Mouse (Mus musculus) G1E (cell line): Measurements from ENCODE around the gene Rpl9-ps1.

Experiments
- CTCF ChIP-seq: IDR thresholded peaks from 2 replicates; pipeline ENCODE4 v1.5.1; 2012; ENCODE audit warnings: low read depth, low read length, inconsistent platforms, mixed read lengths
- GATA1 ChIP-seq: IDR thresholded peaks from 2 replicates; pipeline ENCODE4 v1.6.1; 2012; ENCODE audit warnings: borderline replicate concordance, low read length, inconsistent platforms, mixed read lengths
- GATA2 ChIP-seq: IDR thresholded peaks from 2 replicates; pipeline ENCODE4 v1.6.1; 2012; ENCODE audit warnings: low read depth, low read length, inconsistent platforms, borderline replicate concordance
- POLR2AphosphoS5 ChIP-seq: IDR thresholded peaks from 2 replicates; pipeline ENCODE4 v1.6.1; 2012; ENCODE audit warnings: low read depth, low read length, inconsistent platforms; ENCODE audit not compliant: insufficient replicate concordance
- TAL1 ChIP-seq: conservative IDR thresholded peaks from 2 replicates; pipeline ENCODE4 v1.6.1; 2012; ENCODE audit warnings: low read depth, low read length, inconsistent platforms, mixed read lengths

- no peak for TF ChIP-seq CTCF
- TF ChIP-seq TAL1: no peak
- no peak for TF ChIP-seq GATA1
- TF ChIP-seq GATA2: no peak
- no peak for TF ChIP-seq POLR2AphosphoS5
These were observed 46.6 kb upstream of the Rpl9-ps1 start for GRCm38 (mm10) chr11:83692008-83692407.
